Mouse (Mus musculus) neural tube, embryonic 12.5 days (tissue): ENCODE measurements around the gene Ntm. TPM values are rescaled to one million over a fixed set of nuclear protein-coding genes. Genes with fewer than 3 reads are reported as not detected.

ENCODE experiments used
- ATAC-seq: fragments of 200-750 bp; cut with Nextera tagmentation; 2 replicates; pipeline ENCODE4 v1.8.0; 2017; ENCODE audit warnings: low read depth, mild to moderate bottlenecking, moderate TSS enrichment, moderate library complexity; ENCODE audit not compliant: low FRiP score
- H3K27ac ChIP-seq: fragments of 300-500 bp; sonication (generic); 2 replicates; pipeline ENCODE4 v1.5.1; 2016
- H3K27me3 ChIP-seq: fragments of 300-500 bp; sonication (generic); replicated peaks from 2 replicates; pipeline ENCODE4 v1.6.1; 2016; ENCODE audit warnings: mild to moderate bottlenecking
- H3K36me3 ChIP-seq: fragments of 300-500 bp; sonication (generic); 2 replicates; pipeline ENCODE4 v1.6.1; 2016; ENCODE audit warnings: mild to moderate bottlenecking
- H3K4me1 ChIP-seq: fragments of 300-500 bp; sonication (generic); 2 replicates; pipeline ENCODE4 v1.6.1; 2016
- H3K4me2 ChIP-seq: fragments of 300-500 bp; sonication (generic); replicated peaks from 2 replicates; pipeline ENCODE4 v1.6.1; 2016; ENCODE audit warnings: mild to moderate bottlenecking
- H3K4me3 ChIP-seq: fragments of 300-500 bp; sonication (generic); 2 replicates; pipeline ENCODE4 v1.5.1; 2016
- H3K9ac ChIP-seq: fragments of 300-500 bp; sonication (generic); 2 replicates; pipeline ENCODE4 v1.6.1; 2016; ENCODE audit warnings: mild to moderate bottlenecking
- H3K9me3 ChIP-seq: fragments of 300-500 bp; sonication (generic); 2 replicates; pipeline ENCODE4 v1.6.1; 2016; ENCODE audit warnings: mild to moderate bottlenecking
- WGBS: fragments of 180-500 bp; shearing (Covaris S2); methylation state at CpG from one replicate; pipeline ENCODE4 v1.1.7; 2016; 5-methylcytosine and 5-hydroxymethylcytosine counted together
- polyA plus RNA-seq: library from polyadenylated mRNA; unstranded; fragments of >200 nt; fragmentation: Nextera tagmentation; extraction: Ambion mirVana; gene quantifications from 2 replicates; pipeline ENCODE4 v1.2.1, GENCODE M21; 2016

The Ntm gene
- polyA plus RNA-seq, 1 experiment from 2014 or later, result 68.6 TPM

GRCm38 (mm10) chr9:29242497-29243422 lies 720.2 kb downstream of the Ntm start:
- Histone ChIP-seq H3K9ac (no peak overlapping the region), H3K4me1 (no peaks in the 10 kb centered on the region), H3K27me3 (no peaks in the 10 kb centered on the region), H3K4me3 (no peak overlapping the region), H3K4me2 (no peak overlapping the region), H3K27ac (no peak overlapping the region), H3K36me3 (no peaks in the 10 kb centered on the region), H3K9me3 (no peaks in the 10 kb centered on the region)
- 87% methylated on average over 8 of the region's 8 CpGs for WGBS
- no peak for ATAC-seq

DNA sequence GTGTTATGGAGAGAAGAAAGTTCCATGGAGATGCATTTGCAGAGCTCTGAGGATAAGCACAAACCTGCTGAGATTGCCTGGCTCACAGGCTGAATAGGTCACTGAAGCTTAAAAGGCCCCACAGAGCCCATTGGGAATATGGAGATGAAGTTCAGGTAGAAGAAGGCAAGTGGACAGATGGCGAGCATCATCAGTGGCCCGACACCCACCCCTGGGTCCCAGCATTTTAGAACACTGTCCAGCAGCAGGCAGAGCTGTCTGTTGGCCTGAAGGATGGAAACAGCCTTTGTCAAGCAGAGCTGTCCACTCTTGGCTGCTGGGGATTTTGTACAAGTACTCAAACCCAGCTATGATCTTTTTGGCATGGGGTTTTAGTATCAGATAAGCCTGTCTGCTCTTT lies 722.1 kb downstream of the Ntm start:
- no peaks in the 10 kb centered on the region for H3K9me3 ChIP-seq
- WGBS, result 90% methylated on average over 2 of the region's 2 CpGs

GRCm38 (mm10) chr9:29238973-29239372 lies 724.0 kb downstream of the Ntm start:
- 95% methylated on average over 3 of the region's 3 CpGs for WGBS
- Histone ChIP-seq H3K9ac (no peak overlapping the region), H3K27me3 (no peaks in the 10 kb centered on the region), H3K4me1 (no peaks in the 10 kb centered on the region), H3K4me3 (no peak overlapping the region), H3K36me3 (no peaks in the 10 kb centered on the region), H3K4me2 (no peak overlapping the region), H3K9me3 (no peaks in the 10 kb centered on the region), H3K27ac (no peak overlapping the region)
- ATAC-seq, result no peak

More for the DNA sequence above, 722.1 kb downstream of the Ntm start:
- Histone ChIP-seq H3K9ac (no peak overlapping the region), H3K27ac (no peak overlapping the region), H3K36me3 (no peaks in the 10 kb centered on the region), H3K4me2 (no peak overlapping the region), H3K27me3 (no peaks in the 10 kb centered on the region), H3K4me1 (no peaks in the 10 kb centered on the region), H3K4me3 (no peak overlapping the region)
- no peak for ATAC-seq

GRCm38 (mm10) chr9:29236752-29237151 lies 726.2 kb downstream of the Ntm start:
- Histone ChIP-seq H3K9ac (no peak overlapping the region), H3K27ac (no peak overlapping the region), H3K4me1 (no peaks in the 10 kb centered on the region), H3K36me3 (no peaks in the 10 kb centered on the region), H3K9me3 (no peaks in the 10 kb centered on the region), H3K4me3 (no peak overlapping the region), H3K4me2 (no peak overlapping the region), H3K27me3 (no peaks in the 10 kb centered on the region)
- WGBS, result 90% methylated on average over 3 of the region's 3 CpGs
- no peak for ATAC-seq

GRCm38 (mm10) chr9:29227747-29228146 lies 735.2 kb downstream of the Ntm start:
- no peaks in the 10 kb centered on the region for H3K27me3 ChIP-seq
- H3K9ac ChIP-seq, result no peak overlapping the region
- H3K4me1 ChIP-seq, result 0 out of 2 replicates have a peak, but pooled peaks cover 4% of the 10 kb centered on the region
- no peak overlapping the region for H3K27ac ChIP-seq
- H3K4me3 ChIP-seq, result no peak overlapping the region
- H3K36me3 ChIP-seq, result no peaks in the 10 kb centered on the region
- 91% methylated on average over 4 of the region's 4 CpGs for WGBS
- no peak overlapping the region for H3K4me2 ChIP-seq
- H3K9me3 ChIP-seq, result no peaks in the 10 kb centered on the region
- ATAC-seq, result no peak

DNA sequence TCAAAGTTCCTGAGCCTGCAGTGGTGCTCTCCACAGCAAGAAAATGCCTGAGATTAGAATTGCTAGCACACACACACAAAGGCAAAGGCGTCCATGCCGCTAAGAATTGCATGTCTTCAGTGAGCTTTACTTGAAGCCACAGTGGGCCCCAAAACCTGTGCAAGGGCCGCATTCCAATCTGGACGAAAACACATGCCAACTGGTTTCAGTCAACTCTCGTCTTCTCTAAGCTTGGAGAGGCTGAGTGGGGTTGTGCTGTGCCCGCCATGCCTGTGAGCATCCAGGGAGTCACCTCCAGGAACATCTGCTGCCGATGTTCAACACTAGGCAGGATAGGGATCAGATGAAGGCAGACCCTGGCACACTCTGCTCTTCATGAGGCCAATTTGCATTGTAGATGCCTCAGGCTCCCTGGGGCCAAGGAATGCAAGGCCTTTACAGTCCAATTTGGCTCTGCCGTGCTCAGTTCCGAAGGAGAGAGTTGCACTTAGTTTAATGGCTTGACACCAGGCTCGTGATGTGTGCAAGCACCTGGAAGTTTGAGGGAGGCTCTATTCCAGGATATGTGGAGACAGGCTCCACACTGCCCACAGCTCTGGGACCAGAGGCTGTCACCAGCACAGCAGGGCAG lies 739.9 kb downstream of the Ntm start:
- no peaks in the 10 kb centered on the region for H3K36me3 ChIP-seq
- 47% methylated on average over 10 of the region's 10 CpGs for WGBS
- no peaks in the 10 kb centered on the region for H3K9me3 ChIP-seq
- no peak overlapping the region for H3K27ac ChIP-seq
- no peak for ATAC-seq
- H3K9ac ChIP-seq, result no peak overlapping the region
- no peak overlapping the region for H3K4me3 ChIP-seq
- H3K27me3 ChIP-seq, result no peaks in the 10 kb centered on the region
- H3K4me1 ChIP-seq, result 0 out of 2 replicates have a peak, but pooled peaks cover 4% of the 10 kb centered on the region
- no peak overlapping the region for H3K4me2 ChIP-seq

DNA sequence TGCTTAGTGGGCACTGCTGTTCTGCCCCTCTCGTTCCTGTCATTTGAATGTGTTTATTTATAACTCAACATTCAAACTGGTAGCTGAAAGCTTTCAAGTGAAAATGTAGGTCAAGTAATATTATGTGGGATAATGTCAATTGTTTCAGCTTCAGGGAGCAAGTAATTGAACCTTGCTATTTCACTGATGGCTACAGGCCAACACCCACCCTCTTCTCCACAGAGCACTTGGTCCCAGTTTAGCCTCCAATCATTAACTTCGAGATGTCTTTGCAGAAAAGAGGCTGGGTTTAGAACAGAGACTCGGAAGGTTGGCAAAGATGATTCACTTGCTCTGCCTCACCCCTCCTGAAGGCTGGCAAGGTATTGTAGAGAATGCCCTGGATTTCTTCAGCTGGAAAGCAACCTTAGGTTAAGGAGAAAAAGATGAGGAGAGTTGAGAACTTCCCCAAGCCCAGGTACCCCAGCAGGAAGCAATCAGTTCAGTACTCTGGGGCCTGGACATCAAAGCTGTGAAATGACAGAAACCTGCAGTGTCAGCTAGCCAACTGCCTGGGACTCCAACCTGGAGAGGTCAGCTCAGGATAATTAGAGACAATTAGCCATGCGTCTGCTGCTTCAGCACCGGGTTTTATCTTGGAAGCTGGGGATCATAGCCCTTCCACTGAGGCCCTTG lies 741.9 kb downstream of the Ntm start:
- 20% methylated on average over 5 of the region's 5 CpGs for WGBS
- Histone ChIP-seq H3K4me2 (no peak overlapping the region), H3K36me3 (no peaks in the 10 kb centered on the region), H3K27me3 (no peaks in the 10 kb centered on the region), H3K27ac (no peak overlapping the region), H3K4me3 (no peak overlapping the region), H3K9me3 (no peaks in the 10 kb centered on the region), H3K9ac (no peak overlapping the region), H3K4me1 (0 out of 2 replicates have a peak, but pooled peaks cover 4% of the 10 kb centered on the region)
- no peak for ATAC-seq

DNA sequence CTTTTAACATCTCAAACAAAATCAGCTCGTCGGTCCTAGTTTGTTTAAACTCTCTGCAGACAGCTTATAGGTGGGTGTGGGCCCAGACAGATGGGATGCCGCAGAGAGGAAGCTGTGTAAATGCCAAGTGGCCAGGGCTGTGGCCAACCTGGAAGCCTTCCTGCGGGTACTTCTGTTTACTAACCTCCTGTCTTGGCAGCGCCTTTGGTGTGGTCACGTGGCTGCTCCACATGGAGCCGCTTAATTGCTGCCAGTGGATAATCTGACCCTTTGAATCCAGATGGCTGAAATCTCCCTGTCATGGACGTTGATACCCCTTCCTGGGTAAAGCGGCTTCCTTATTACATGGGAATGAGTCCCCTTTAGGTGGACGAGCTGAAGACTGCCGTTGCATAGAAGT lies 742.4 kb downstream of the Ntm start:
- H3K4me2 ChIP-seq, result no peak overlapping the region
- no peaks in the 10 kb centered on the region for H3K9me3 ChIP-seq
- no peak overlapping the region for H3K9ac ChIP-seq
- H3K36me3 ChIP-seq, result no peaks in the 10 kb centered on the region
- 30% methylated on average over 11 of the region's 11 CpGs for WGBS
- H3K4me3 ChIP-seq, result no peak overlapping the region
- no peak overlapping the region for H3K27ac ChIP-seq
- H3K27me3 ChIP-seq, result no peaks in the 10 kb centered on the region
- ATAC-seq, result no peak
- 0 out of 2 replicates have a peak, but pooled peaks cover 4% of the 10 kb centered on the region for H3K4me1 ChIP-seq

DNA sequence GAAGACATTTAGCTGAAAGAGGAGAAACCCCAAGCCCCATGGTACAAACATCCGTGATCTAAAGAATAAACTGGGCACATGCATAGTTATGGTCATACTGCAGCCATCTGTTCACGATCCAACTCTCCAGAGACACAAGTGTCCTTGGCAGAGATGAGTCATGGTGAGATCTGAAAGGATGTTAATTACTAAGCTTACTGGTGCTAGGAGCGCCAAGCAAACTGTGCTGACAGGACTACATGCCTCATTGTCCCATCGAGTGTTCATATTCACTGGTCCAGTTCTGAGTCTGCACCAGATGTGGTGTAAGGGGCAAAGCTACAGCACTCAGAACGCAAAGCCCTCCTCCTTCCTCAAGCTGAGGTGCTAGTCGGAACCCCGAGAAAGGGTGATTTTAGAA lies 745.0 kb downstream of the Ntm start:
- H3K4me1 ChIP-seq, result no peaks in the 10 kb centered on the region
- H3K27me3 ChIP-seq, result no peaks in the 10 kb centered on the region
- no peak overlapping the region for H3K27ac ChIP-seq
- WGBS, result 87% methylated on average over 7 of the region's 7 CpGs
- H3K4me3 ChIP-seq, result no peak overlapping the region
- no peak overlapping the region for H3K4me2 ChIP-seq
- ATAC-seq, result no peak
- H3K36me3 ChIP-seq, result no peaks in the 10 kb centered on the region
- no peaks in the 10 kb centered on the region for H3K9me3 ChIP-seq
- H3K9ac ChIP-seq, result no peak overlapping the region

GRCm38 (mm10) chr9:29216528-29216927 lies 746.4 kb downstream of the Ntm start:
- no peak overlapping the region for H3K9ac ChIP-seq
- no peak overlapping the region for H3K27ac ChIP-seq
- no peaks in the 10 kb centered on the region for H3K36me3 ChIP-seq
- no peak overlapping the region for H3K4me3 ChIP-seq
- no peaks in the 10 kb centered on the region for H3K9me3 ChIP-seq
- H3K4me2 ChIP-seq, result no peak overlapping the region
- WGBS, result 66% methylated on average over 8 of the region's 8 CpGs
- no peaks in the 10 kb centered on the region for H3K4me1 ChIP-seq
- no peaks in the 10 kb centered on the region for H3K27me3 ChIP-seq
- no peak for ATAC-seq

DNA sequence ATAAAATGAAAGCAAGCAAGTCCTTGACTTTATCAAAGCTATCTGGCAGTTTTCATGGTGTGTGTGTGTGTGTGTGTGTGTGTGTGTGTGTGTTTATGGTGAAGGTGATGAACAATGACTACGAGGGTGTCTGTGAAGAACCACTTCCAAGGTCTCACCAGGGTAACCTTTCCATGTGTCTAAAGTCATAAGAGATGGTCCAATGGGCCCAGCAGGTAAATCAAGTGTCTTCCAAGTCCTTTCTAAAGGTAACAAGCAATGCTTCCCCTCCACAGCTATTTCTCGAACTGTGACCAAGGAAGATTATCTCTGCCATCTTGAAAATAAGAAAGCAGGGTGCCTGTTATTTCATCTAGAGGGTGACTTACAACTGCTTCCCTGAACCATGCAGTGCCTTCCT lies 747.1 kb downstream of the Ntm start:
- no peak overlapping the region for H3K27ac ChIP-seq
- no peak overlapping the region for H3K4me3 ChIP-seq
- no peaks in the 10 kb centered on the region for H3K27me3 ChIP-seq
- H3K9ac ChIP-seq, result no peak overlapping the region
- H3K9me3 ChIP-seq, result no peaks in the 10 kb centered on the region
- no peak for ATAC-seq
- no peaks in the 10 kb centered on the region for H3K36me3 ChIP-seq
- no peaks in the 10 kb centered on the region for H3K4me1 ChIP-seq
- WGBS, result 90% methylated on average over 2 of the region's 2 CpGs
- H3K4me2 ChIP-seq, result no peak overlapping the region

DNA sequence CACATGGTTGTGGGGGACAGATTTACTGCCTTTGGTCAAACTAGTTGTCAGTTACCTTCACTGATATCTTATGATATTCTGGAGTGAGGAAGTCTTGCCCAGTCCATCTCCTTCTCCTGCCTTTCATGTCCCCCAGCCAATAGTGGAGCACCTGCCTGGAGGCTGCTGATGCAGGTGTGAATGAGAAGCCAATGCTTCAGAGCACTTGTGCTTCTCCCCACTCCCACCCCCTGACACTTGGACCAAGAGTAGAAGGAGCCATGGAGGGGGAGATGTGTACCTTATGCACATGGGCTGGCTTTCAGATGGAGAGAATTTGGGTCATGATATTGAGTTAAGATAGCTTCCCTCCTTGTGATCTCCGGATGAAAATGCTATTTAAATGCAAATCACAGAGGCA lies 747.7 kb downstream of the Ntm start:
- H3K9me3 ChIP-seq, result no peaks in the 10 kb centered on the region
- ATAC-seq, result no peak
- H3K27ac ChIP-seq, result no peak overlapping the region
- H3K9ac ChIP-seq, result no peak overlapping the region
- H3K4me3 ChIP-seq, result no peak overlapping the region
- no peak overlapping the region for H3K4me2 ChIP-seq
- H3K4me1 ChIP-seq, result no peaks in the 10 kb centered on the region
- WGBS, result 62% methylated on average over 1 of the region's 1 CpGs
- H3K27me3 ChIP-seq, result no peaks in the 10 kb centered on the region
- H3K36me3 ChIP-seq, result no peaks in the 10 kb centered on the region
